Mouse (Mus musculus): ENCODE results near the gene Rap1gap.

DNA sequence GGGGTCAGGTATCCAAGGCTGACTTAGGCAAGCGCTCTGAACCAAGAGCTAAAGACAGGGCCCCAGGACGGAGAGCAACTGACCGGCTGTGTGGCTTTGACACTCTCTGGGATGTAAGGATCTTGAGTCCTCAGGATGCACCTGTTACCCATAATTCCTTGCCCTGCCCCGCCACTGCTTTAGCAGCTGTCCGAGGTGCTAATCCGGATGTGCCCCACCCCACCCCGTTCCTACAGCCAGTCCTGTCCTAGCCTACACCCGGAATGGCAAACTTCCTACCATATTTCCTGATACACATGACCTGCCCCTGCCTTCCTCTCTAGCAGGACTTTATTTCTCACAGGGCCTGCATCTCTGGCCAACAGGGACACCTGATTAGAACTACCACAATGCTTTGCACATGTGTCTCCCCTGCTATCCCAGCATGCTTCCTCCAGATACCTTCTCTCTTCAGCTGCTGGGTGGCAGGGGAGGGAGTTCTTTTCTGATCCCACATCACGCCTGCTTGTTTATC, 20.4 kb downstream of the Rap1gap start:
- no peak for TF ChIP-seq CTCF (IDR thresholded peaks at IDR 0.05; ENCODE audit: control insufficient read depth, insufficient read depth, insufficient read length)
- no peak for TF ChIP-seq USF1 (IDR thresholded peaks at IDR 0.05; ENCODE audit: low read depth)
- TF ChIP-seq FOSL1 (IDR thresholded peaks at IDR 0.05; ENCODE audit: insufficient read depth, low read length, poor library complexity, severe bottlenecking) = no peak
- TF ChIP-seq MYOD1 (IDR thresholded peaks at IDR 0.05; ENCODE audit: control insufficient read depth, insufficient read length, low read depth) = no peak

Data from C2C12 (cell line).